Mouse (Mus musculus) cerebellum, adult 11 months (tissue): ENCODE results near the gene Gsta1.
"Not testable (repeated sequence)": the region's sequence is repeated elsewhere in the genome, so short reads cannot be mapped to it uniquely, and the experiment has no call there.

Source experiments
- DNase-seq: peaks from one replicate; pipeline ENCODE4 v3.0.0; 2022

Gene Gsta1

GRCm38 (mm10) chr9:78230461-78230860, at the start of gene Gsta1:
TSS of gene Gsta1 (plus strand) at chr9:78230656.
- not testable (repeated sequence) for DNase-seq

DNA sequence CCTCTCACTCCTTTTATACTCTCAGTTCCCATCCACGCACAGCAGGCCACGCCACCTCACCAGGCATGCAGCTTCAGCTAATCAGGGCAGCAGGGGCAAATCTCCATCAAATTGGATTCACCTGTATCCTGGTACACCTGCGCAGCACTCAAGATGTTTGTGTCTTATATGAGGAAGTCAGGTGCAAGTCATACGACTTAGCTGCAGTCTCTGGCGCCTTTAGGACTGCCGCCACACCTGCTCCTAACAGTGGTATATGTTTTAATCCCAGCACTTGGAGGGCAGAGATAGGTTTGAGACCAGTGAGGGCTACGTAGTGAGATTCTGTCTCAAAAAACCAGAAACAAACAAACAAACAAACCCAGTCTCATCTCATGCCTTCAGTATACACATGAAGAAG, 48.0 kb upstream of the Gsta1 start, which contains the start of gene Gsta4:
Gsta4 (plus strand) TSS at position 301 of the 400 bp plus-strand sequence.
- not testable (repeated sequence) for DNase-seq

GRCm38 (mm10) chr9:78185686-78186085, 44.8 kb upstream of the Gsta1 start:
- DNase-seq, result no peak

DNA sequence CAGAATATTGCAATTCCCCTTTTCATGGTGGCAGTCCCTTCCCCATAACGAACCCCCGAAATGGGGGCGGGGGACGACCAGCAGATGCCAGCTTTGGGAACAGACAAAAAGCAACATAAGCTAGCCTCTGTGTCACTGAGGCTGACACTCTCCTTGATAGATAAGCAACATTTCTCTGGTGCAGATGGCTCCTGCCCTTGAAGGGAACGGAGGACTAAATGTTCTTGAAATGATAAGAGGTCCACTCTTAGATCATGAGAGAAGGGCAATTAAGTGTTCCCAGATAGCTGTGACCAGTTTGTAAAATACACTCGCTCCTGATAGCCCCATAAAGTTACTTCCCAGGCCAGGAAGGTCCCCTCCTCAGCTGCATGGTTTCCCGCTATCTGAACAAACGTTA, 41.5 kb upstream of the Gsta1 start:
- no peak for DNase-seq

DNA sequence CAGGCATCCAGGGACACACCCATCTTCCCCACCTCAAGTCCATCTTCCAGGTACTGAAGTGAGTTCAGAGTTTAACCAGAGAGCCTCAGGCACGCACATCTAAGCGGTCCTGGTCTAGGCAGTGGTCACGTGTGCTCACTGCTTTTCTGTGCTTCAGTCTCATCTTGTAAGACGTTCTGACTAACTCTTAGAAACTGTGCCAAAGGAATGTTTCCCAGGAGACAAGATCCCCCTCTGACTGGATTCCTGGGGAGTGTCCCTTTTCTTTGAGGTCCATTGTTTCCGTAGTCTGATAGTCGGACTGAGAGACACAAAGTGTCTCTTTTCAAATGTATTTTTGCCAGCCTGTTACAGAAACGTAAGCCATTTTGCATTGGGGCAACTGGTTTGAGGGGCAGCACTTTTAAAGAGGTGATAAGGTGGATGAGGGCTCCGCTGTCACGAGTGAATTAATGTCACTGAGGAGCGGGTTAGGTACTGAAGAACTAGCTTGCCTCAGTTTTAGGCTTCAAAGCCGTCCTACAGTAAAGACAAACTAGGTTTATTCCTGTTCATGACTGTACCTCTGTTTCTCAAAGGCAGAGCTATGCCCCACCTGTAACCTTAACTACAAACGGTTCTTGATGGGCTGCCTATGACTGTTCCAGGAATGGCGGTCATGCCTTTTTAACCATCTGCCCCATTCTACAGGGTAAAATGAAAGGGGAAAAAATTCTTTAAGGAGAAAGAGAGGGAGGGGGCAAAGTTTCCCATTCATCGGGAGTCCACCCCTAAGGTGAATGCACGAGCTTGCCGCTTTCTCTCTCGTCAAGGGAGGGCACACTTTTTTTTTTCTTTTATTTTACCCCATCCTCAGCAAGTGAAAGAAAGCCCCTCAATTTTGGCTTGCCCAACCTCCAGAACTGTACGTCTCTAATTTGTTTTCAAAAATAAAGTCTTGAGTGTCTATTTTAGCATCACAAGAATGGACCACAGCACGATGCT, 39.5 kb upstream of the Gsta1 start:
- DNase-seq, result no peak

DNA sequence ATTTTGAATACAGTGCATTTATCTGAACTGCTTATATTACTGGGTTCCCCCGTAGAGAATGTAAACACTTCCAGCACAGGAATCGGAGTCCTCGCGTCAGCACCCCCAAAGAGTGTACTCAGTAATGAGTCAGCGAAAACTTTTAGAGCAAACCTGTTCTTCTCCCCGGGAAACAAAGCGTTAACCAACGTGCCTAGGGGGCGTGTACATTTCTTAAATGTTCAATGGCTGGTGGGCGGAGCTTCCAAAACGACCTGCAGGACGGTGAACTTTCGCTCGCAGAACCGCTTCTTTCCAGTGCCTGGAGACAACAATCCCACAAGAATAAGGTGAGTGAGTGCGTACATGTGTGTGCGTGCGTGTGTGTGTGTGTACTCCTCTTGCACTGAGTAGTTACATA, 38.7 kb upstream of the Gsta1 start:
- DNase-seq, result no peak

DNA sequence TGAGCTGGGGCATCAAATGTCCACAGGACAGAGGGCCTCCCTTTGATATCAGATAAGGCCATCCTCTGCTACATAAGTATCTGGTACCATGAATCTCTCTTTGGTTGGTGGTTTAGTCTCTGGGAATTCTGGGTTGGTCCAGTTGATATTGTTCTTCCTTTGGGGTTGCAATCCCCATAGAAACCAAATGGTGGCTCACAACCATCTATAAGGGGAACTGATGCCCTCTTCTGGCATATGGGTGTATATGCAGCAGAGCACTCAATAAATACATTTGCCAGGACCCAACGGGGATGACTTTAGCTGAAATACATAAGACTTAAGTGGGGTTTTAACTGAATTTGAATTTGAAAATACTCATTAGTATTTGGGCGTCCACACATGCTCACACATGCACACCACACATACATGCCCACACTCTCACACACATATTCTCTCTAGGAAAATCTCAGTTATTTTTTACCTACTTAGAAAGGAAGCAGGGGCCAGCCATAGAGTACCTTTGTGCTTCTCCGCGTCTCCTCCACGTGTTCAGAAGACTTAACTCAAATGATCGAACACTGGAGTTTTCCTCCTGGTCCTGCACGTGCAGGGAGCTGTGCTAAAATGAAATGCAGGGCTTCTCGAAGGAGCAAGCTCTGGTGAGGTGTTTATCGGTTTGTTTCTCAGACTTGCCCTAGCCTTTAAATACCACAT, 36.4 kb upstream of the Gsta1 start:
- DNase-seq, result no peak

DNA sequence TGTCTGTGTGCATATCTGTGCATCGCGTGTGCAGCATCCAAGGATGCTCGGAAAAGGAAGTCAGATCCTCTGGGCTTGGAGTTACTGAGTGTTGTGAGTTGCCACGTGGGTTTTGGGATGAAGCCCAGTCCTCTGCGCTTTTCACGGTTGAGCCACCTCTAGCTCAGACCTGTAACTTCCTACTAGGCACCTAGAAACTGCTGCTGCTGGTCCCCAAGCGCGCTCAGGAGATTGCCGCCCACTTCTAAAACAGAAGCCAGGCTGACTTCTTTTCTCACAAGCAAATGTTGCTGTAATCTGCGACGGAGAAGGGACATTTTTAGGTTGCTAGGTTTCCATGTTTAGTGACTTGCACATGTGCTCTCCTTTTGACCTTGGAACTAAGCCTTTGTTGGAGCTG, 35.4 kb upstream of the Gsta1 start:
- DNase-seq, result no peak

GRCm38 (mm10) chr9:78197801-78198200, 32.7 kb upstream of the Gsta1 start:
- DNase-seq, result no peak

DNA sequence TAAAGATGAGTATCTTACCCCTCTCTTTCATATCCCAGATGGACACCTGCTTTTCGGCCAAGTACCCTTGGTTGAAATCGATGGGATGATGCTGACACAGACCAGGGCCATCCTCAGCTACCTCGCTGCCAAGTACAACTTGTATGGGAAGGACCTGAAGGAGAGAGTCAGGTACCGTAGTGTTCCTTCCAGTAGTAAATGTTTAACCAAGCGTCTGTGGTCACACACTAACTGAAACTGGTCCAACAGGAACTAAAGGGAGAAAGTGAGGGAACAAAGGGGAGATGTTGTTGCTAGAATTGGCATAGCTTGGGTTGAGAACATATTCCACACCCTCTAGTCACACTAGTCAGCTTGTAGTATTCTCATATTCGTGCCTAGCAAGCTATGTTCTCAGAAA, 26.3 kb upstream of the Gsta1 start:
- no peak for DNase-seq

DNA sequence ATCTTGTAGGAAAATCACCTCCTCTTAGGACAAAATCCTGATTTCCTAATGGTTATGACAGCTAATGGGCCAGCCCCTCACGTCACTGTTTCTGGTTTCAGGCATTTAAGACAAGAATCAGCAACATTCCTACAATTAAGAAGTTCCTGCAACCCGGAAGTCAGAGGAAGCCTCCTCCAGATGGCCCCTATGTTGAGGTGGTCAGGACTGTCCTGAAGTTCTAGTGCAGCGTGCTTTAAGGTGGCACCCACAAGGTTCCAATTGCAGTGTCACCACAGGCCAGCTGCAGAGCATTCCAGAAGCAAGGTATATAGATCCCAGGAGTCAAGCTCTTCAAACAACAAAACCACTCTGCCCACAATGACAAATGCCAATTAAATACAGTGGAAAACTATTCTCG, 21.5 kb upstream of the Gsta1 start:
- no peak for DNase-seq

DNA sequence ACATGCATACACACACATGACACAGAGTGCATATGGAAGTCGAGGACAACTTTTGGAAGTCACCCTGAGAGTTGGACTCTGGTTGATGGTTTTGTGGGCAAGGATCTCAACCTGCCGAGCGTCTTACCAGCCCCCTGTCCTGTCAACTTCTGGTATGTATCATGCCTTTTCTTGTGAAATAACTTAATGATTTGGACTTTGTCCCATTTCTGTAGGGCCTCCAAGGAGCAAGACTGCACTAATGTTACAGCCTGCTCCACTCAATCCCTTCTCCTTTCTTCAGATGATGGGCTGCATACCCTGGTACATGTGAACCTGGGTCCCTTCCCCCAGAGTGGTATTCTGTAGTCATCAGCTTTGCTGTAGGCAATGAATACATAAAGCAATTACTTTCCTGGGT, 20.4 kb upstream of the Gsta1 start:
- DNase-seq, result no peak

DNA sequence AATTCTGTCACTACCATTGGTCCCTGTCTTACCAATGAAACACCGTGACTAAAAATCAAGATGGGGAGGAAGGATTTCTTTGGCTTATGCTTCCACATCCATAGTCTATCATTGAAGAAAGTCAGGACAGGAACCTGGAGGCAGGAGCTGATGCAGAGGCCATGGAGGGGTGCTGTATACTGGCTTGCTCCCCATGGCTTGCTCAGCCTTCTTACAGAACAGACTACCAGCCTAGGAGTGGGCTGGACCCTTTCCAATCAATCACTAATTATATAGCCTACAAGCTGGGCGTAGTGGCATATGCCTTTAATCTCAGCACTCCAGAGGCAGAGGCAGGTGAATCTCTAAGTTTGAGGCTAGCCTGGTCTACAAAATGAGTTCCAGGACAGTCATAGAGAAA, 19.6 kb upstream of the Gsta1 start:
- no peak for DNase-seq

DNA sequence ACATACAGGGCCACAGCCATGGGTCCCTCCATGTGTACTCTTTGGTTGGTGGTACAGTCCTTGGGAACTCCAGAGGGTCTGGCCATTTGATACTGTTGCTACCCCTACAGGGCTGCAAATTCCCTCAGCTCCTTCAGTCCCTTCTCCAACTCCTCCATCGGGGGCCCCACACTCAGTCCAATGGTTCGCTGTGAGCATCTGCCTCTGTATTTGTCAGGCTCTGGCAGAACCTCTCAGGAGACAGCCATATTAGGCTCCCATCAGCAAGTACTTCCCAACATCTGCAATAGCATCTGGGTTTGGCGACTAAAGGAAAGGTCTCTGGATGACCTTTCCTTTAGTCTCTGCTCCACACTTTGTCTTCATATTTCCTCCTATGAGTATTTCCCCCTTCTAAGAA, 18.9 kb upstream of the Gsta1 start:
- no peak for DNase-seq

- no peak for DNase-seq
Measured at GRCm38 (mm10) chr9:78212341-78213049, 18.0 kb upstream of the Gsta1 start.

- no peak for DNase-seq
Measured at GRCm38 (mm10) chr9:78217074-78217473, 13.4 kb upstream of the Gsta1 start.

DNA sequence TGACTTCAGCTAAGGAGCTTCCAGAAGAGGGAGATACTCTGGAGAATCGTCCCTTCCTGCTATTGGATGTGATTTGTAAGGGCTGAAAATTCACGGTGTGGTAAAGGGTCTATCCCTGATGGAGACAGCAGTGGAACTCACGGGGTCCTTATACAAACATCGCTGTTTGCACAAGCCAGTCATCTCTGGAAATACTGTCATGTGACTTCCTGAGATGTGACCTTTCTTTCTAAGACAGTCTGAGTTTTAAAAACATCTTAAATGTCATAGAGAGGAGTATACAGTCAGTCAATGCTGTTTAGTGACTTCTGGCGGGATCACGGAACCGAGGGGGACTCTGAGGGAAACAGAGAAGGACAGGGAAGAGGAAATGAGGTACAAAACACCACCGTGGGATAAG, 7.8 kb upstream of the Gsta1 start:
- no peak for DNase-seq

DNA sequence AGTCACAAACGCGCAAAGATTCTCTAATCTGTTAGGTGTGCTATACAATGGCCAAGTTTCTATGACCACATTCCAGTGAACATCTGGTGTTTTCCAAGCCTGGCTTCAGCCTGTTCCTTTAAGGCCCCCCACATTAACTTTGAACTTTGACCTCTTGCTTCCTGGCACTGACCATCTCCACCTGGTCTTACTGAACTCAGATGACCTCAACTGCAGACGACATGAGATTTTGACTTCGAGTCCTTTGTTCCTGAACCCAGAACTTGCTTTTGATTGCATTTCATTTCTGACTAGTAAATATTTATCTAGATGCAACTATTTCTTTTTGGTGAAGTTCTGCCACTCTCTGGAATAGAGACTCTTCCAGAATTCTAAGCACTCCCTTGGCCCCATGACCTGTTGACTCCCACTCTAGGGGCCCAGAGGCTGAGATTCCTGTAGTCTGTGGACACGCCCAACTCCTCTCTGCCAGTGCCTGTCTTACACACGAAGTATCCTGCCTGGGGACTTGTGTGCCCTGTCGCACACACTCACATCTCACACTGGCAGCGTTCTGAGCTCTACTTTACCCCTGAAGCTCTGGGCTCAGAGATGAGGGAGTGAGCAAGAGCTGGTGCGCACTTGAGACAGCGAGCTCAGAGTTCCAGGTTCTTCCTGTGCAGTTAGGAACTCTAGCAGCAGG, 7.1 kb upstream of the Gsta1 start:
- DNase-seq, result no peak

- no peak for DNase-seq
Measured at GRCm38 (mm10) chr9:78224418-78224817, 6.0 kb upstream of the Gsta1 start.

DNA sequence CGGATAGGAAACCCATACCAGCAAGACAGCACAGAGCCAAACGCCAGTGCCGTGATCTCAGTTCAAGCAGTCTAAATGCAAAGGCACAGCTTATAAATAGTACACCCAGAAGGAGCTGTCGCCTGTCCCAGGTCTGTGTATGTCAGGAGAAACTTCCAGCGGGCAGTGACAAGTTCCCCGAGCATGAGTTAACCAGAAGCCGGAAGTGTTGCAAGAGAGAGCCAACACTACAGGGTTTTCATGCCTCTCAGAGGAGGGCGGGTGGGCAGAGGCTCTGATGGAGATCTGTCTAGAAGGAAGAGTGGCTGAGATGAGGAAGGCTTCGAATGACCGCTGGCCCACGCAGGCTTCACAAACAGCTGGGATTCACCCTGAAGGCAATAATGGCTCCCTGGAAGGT, 5.2 kb upstream of the Gsta1 start:
- no peak for DNase-seq

DNA sequence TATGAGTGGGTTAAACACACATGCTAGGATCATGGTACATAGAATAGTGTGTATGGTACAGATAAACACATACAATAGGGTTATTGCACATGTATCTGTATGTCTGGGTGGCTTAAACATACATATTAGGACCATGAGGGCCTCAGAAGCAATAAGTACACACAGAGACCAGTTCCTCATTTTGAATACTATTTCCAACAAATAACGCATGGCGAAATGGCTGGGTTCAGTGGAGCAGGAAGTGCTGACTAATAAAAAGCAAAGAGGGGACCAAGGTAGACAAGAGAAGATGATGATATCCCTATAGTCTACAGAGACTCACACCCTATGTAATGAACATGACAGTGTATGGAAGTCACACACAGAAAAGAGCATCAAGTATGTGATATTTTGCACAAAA, 2.3 kb upstream of the Gsta1 start:
- DNase-seq, result no peak

- not testable (repeated sequence) for DNase-seq
Measured at GRCm38 (mm10) chr9:78229658-78230057, 798 bp upstream of the Gsta1 start.
